Mouse (Mus musculus): ENCODE results near the gene Rab3ip.

The Rab3ip gene

DNA sequence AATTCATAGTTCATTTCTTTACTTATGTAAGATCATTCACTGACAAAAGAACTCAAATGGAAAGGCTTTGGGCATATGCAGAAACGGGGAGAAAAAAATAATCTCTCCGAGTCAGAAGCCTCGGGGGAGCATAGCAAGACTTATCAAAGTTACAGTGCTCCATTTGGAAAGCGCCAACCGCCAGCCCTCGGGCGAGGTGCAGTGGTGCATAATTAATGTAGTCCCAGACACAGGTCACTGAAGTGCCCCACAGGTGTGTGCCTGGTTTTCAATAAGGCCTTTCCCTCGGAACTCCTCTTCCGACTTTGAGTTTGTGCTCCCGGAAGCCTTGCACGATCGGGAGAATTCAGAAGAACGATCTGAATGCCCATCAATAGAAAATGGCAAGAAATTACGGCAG lies 11.6 kb upstream of the Rab3ip start:
- in situ Hi-C loops (cut with MboI; ENCODE audit: low sequenced_read_pairs): no loop called here

DNA sequence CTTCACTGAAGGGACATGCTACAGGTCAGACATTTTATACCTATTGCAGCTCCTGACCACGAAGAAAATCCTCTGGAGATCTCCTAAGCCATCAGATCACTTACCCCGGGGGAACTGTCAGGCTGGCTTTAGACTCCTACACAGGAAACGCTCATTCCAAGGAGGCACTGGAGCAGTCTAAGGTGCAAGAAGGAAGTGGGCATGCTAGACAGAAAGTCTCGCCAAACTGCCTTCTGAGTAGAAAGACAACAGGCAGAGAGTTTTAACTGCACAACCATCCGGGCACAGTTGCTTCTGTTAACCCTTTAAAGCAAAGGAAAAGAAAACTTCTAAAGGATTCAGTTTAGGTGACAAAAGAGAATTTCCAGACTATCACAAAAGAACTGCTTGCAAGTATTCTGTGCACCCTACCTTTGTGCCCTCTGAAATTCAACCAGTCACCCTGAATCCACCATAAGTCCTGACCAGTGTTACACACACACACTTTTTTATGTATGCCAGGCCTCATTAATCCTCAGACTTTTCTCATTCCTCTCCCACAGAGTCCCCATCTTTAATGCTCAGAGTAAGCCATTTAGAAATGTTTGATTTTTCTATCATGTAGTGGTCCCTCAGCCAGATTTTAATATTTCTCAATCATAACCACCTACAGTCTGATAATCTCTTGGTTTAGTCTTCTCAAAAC lies 7.4 kb upstream of the Rab3ip start:
- in situ Hi-C loops (cut with MboI; ENCODE audit: low sequenced_read_pairs): no loop called here

DNA sequence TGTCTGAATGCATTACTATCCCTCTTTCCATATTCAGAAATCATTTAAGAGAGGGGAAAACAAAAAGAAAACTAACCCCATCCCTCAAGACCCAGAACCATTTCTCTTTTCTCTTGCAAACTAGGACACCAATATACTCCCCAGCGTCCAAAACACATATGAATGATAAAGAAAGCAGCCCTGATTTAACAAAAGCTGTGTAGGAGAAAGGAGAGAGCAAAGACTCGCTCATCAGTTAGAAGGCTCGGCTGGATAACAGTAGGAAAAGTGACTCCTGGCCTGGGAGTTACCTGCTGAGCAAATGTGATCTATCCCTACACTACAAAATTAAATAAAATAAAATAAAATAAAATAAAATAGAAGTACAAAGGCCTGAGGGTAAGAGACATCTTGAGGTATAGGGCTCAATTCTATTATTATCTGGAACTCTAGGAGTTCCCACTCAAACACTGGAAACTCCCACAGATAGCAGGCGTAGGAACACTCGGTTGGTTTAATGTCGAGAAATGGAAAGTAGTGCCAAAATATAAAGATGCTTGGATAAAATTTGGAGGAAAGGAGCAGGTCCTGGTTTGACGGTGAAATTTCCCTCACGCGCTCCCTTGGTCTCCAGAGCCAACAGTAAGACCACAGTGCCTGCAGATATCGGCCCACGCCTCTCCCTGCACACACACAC lies 6.1 kb upstream of the Rab3ip start:
- in situ Hi-C loops (cut with MboI; ENCODE audit: low sequenced_read_pairs): no loop called here

GRCm38 (mm10) chr10:116955191-116955590 lies 4.6 kb upstream of the Rab3ip start:
- in situ Hi-C loops (cut with MboI; ENCODE audit: low sequenced_read_pairs): no loop called here

DNA sequence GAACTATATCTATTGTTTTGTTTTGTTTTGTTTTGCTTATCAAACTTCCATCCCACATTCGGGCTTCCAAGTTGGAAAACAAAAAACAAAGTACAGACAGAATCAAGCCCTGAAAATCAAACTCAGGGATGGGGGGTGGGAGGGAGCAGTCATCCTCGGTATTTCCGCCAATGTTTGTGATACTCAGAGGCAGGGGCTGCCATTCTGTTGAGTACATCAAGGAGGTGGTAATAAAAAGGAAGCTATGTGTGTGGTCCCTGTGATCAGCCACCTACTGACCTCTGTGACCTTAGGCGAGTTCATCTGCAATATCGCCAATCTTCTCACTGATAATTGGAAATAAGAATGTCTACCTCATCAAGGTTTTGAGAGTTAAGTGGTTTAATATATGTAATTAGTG lies 317 bp upstream of the Rab3ip start:
- in situ Hi-C loops (cut with MboI; ENCODE audit: low sequenced_read_pairs): no loop called here

DNA sequence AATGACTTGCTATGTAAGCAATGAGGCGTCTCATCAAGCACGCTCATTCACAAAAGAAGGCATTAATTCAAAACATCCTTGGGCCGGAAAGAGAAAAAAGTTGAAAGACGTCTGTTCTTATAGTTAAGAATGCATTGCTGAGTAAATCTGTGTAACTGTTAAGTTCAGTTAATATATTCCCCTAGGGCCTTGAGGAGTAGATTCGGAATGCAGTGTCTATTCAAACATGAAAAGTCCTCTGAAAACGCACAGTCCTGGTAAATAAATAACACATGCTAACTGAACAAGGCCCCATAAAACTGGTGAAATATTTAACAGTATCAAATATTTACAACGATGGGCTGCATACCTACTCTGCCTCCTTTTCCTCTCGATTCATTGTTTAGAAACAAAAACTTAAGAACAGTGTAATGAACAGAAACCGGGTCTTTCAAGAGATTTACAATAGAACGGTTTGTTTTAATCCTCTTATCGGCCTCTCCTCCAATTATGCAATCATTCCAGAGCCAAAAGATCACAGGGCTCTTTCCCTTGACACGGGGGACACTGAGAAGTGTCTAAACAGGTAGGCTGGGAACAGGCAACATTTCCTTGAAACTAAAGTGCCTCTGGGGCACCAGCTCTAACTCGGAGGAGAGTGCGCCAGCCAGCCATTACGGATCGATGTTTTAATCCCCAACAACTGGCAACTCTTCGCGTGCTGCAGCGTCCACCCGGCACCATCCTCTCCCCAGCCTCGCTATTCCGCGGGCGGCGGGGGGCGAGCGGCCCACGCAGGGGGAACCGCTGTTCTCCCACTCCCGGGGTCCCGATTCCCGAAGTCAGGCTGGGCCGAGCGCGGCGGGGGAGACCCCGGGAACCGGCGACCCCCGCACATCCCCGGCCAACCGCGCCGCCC lies 1.2 kb downstream of the Rab3ip start:
- in situ Hi-C loops (cut with MboI; ENCODE audit: low sequenced_read_pairs): no loop called here

DNA sequence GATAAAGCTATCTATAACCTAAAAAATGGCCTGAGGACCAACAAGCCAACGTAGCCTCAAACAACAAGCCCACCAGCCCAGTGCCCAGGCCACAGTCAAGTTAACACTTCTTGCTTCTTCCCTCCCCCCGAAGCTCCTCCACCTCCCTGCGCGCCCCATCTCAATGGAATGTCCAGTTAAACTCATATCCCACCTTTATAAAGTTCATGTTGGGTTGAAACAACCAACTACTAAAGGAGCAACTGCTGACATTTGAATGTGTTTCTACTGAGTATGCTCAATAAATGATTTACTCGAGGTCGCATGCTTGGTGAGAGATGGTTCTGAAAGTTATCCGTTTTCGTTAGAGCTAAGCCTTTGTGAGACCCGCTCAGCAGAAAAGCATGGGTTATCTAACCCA lies 2.2 kb downstream of the Rab3ip start:
- in situ Hi-C loops (cut with MboI; ENCODE audit: low sequenced_read_pairs): no loop called here

DNA sequence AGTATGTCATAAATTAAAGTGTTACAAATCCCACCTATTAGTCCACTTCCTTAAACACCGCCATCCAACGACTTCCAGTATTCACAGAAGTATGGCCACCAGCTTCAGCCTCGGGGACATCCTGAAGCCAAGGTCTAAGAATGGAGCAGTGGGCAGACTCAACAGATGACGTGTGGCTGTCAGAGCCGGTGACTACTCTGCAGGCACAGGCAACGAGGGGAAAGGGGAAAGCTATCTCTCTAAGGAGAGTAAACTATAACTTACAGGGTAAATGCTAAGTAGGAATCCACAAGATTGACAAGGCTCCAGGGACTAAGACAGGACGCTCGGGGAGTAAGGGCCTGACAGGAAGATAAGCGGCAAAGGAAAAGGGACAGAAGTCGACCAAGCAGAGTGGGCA lies 5.6 kb downstream of the Rab3ip start:
- in situ Hi-C loops (cut with MboI; ENCODE audit: low sequenced_read_pairs): no loop called here

- in situ Hi-C loops (cut with MboI; ENCODE audit: low sequenced_read_pairs): no loop called here
These were observed 6.4 kb downstream of the Rab3ip start for GRCm38 (mm10) chr10:116944144-116944543.

- in situ Hi-C loops (cut with MboI; ENCODE audit: low sequenced_read_pairs): no loop called here
These were observed 7.5 kb downstream of the Rab3ip start for GRCm38 (mm10) chr10:116943025-116943424.

DNA sequence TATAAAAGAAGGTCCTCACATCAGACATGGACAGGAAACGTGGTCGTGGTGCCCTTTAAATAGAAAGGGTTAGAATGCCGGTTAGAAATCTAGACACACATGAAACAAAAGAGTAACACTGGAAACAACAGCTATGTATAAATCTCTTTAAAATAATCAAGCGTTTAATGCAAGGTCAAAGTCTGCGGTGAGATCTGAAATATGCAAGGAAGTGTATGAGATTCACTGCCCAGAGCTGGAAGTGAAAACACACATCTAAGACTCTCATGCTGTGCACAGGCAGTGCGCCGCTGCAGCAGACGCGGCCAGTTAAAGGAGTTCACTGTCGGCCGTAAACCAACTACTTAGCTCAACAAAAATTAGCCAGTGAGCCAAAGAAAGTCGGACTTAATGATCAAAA lies 15.5 kb downstream of the Rab3ip start:
- in situ Hi-C loops (cut with MboI; ENCODE audit: low sequenced_read_pairs): no loop called here

DNA sequence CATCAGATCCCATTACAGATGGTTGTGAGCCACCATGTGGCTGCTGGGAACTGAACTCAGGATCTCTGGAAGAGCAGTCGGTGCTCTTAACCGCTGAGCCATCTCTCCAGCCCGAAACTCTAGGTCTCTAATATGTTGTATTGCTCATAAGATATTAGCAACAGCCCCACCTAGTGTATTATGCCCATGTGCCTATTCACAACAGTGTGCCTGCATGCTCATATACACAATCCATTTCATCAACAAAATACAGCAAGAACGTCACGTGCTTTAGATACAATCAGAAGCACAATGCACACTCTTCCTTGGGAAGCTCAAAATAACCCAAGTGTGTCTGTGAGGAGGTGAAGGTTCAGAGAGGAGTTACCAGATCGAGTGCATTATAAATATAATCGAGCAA lies 16.8 kb downstream of the Rab3ip start:
- in situ Hi-C loops (cut with MboI; ENCODE audit: low sequenced_read_pairs): no loop called here

DNA sequence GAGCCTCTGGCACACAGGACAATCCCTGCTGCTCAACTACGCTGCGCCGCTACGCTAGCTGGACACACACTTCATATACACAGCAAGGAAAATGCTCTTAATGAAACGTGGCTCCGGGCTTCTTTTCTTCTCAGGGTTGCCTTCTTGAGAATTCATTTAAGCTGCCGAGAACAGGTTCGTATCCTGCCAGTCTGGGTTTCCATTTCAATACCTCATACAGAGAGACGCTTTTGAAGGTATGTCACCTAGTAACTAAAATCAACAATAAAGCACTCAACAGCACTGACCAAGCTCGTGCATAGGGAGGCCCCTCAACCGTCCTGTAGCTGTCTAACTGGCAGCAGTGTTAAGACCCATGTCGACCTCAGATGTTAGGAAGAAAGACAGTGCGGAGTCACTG lies 18.2 kb downstream of the Rab3ip start:
- in situ Hi-C loops (cut with MboI; ENCODE audit: low sequenced_read_pairs): no loop called here

- in situ Hi-C loops (cut with MboI; ENCODE audit: low sequenced_read_pairs): no loop called here
These were observed 18.9 kb downstream of the Rab3ip start for GRCm38 (mm10) chr10:116931497-116932179.

GRCm38 (mm10) chr10:116930936-116931335 lies 19.6 kb downstream of the Rab3ip start:
- in situ Hi-C loops (cut with MboI; ENCODE audit: low sequenced_read_pairs): no loop called here

GRCm38 (mm10) chr10:116930506-116930905 lies 20.1 kb downstream of the Rab3ip start:
- in situ Hi-C loops (cut with MboI; ENCODE audit: low sequenced_read_pairs): no loop called here

- in situ Hi-C loops (cut with MboI; ENCODE audit: low sequenced_read_pairs): no loop called here
These were observed 21.7 kb downstream of the Rab3ip start for GRCm38 (mm10) chr10:116928826-116929225.

- in situ Hi-C loops (cut with MboI; ENCODE audit: low sequenced_read_pairs): no loop called here
These were observed 24.0 kb downstream of the Rab3ip start for GRCm38 (mm10) chr10:116926428-116927113.

DNA sequence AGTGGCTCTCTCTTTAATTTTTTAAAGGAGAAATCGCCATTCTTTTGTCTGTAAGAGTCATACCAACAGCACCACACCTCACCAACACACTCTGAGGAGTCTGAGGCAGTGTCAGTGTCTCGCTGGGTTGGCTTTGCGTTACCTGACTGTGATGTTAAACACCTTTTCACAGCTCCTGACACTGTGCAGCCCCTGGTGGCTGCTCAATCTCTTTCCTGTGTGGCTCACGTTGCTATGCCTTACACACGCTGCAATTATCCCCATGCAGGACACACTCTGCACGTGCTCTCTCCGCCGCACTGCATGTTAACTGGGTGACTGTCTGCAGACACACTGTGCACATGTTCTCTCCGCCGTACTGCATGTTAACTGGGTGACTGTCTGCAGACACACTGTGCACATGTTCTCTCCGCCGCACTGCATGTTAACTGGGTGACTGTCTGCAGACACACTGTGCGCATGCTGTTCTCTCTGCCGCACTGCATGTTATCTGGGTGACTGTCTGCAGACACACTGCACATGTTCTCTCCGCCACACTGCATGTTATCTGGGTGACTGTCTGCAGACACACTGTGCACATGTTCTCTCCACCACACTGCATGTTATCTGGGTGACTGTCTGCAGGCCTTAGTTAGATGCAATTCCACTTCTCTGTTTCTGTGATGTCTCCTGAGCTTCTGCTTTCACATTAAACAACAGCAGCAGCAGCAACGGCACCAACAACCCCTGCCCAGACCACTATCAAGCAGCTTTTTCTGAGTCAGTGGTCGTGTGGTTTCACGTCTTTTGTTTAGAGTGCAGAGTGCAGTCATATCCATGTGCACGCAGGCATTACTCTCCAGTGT lies 26.7 kb downstream of the Rab3ip start:
- in situ Hi-C loops (cut with MboI; ENCODE audit: low sequenced_read_pairs): no loop called here

- in situ Hi-C loops (cut with MboI; ENCODE audit: low sequenced_read_pairs): no loop called here
These were observed 28.4 kb downstream of the Rab3ip start for GRCm38 (mm10) chr10:116922161-116922560.
